Mouse (Mus musculus): Measurements from ENCODE around the gene Nr2f2.

DNA sequence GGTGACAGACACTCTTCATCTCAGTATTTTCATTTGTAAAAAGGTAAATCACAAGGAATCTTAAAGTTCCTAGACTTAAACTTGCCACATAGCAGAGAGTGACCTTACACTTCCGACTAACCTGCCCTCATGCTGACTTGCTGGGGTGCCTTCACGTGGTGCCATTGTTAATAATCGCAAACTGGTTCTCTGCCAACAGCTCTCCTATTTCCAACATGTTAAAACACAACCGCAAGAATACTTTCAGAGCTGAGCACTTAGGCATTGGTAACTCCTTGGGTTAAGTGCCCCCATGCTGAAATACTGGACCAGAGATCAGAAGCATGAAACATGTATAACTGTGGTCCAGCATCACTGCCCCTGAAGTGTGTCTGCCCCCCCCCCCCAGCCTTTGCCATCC is 47.1 kb upstream of the Nr2f2 start:
- TF ChIP-seq CTCF (IDR thresholded peaks at IDR 0.05; ENCODE audit: control insufficient read depth, insufficient read depth, low read length) (no peak), POLR2A (IDR thresholded peaks at IDR 0.05; ENCODE audit: borderline replicate concordance, control insufficient read depth, low read depth, low read length) (no peak)
